Mouse (Mus musculus): Measurements from ENCODE around the gene Cdkal1.

DNA sequence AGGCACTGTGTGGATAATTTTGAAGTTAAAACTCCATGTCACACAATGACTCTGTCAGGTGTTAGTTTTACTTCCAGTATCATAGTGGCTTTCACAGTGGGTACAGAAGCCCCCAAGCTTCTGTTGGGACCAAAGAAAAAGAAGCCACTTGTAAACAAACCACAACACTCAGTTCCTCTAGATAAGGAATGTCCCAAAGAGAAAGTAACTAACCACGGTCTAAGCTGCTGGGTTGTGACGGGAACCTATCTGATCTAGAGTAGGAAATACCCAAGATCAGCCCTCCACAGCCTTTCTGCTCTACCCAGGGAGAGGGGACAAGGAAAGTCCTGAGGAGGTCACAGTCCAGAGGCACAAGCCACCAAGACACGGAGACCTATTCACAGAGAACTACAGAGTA, 99.4 kb downstream of the Cdkal1 start:
- TF ChIP-seq CTCF (conservative IDR thresholded peaks at IDR 0.05; ENCODE audit: low read length) = no peak
- TF ChIP-seq POU5F1 (IDR thresholded peaks at IDR 0.05; ENCODE audit: borderline replicate concordance, low read length) = no peak
- TF ChIP-seq NANOG (IDR thresholded peaks at IDR 0.05; ENCODE audit: borderline replicate concordance, low read length) = no peak

Measured in E14TG2a.4 (cell line).